Mouse (Mus musculus): ENCODE data around the gene Cdc14a.

- TF ChIP-seq CTCF (IDR thresholded peaks at IDR 0.05; ENCODE audit: extremely low read depth, insufficient read depth, low read length) (no peak), POLR2A (IDR thresholded peaks at IDR 0.05; ENCODE audit: extremely low read depth, insufficient read depth, low read length) (no peak)
Observed at GRCm38 (mm10) chr3:116396571-116396970, 27.3 kb downstream of the Cdc14a start.
